Mouse (Mus musculus) lung, postnatal 0 days (tissue): ENCODE results near the gene Gm9903.

Experiments
- CTCF ChIP-seq: IDR thresholded peaks from 2 replicates; pipeline ENCODE4 v1.5.1; 2016; ENCODE audit warnings: antibody characterized with exemption, mild to moderate bottlenecking
- EP300 ChIP-seq: IDR thresholded peaks from 2 replicates; pipeline ENCODE4 v1.6.1; 2016; ENCODE audit warnings: antibody characterized with exemption, mild to moderate bottlenecking, control low read depth

DNA sequence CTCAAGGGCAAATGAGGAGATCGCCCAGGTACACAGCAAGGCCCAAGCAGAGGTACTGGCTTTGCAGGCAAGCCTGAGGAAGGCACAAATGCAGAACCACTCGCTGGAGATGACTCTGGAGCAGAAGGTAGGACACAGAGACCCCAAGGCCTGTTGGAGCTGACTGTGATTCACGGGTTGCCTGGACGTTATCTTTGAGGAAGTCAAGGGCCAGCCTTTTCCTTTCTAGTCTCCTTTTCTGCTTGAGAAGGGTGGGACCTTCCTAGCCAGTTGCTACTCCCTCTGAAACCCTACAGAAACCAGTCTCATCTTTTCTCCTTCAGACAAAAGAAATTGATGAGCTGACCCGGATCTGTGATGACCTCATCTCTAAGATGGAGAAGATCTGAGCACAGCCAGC is 41.9 kb downstream of the Gm9903 start:
- TF ChIP-seq CTCF, result no peak
- TF ChIP-seq EP300, result no peak
